Mouse (Mus musculus) adrenal gland, postnatal 4 days (tissue): Measurements from ENCODE around the gene Ctnnd2. TPM values are rescaled to one million over a fixed set of nuclear protein-coding genes. Genes with fewer than 3 reads are reported as not detected.

Source experiments
- DNase-seq, 2 experiments: peaks; one replicate each; pipeline ENCODE4 v3.0.0; 2021 to 2022; ENCODE audit warnings: low spot score in 2 of 2, mixed read lengths in 2 of 2
- total RNA-seq, 2 experiments: library from RNA; stranded (reverse); gene quantifications; 2 replicates each; pipeline ENCODE4 v1.2.3; 2021

Gene Ctnnd2
- total RNA-seq, 2 experiments from 2014 or later = 10.2 to 10.4 TPM

DNA sequence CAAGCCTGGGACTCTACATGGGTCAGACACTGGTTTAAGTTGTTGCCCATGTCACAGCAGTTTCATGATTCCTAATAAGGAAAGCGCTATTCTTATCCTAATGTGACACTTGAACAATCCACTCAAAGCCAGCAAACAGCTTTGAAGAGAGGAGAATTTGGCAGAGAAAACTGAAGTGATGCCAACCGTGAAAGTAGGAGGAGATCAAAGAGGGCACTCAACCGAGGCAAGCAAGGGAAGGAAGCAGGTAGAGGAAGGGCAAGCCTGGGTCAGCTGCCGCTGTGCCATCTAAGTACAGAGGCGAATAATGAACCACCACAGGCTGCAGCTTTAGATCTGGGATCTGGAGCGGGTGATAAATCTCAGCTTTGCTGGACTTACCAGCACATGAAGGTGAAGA lies 528.4 kb downstream of the Ctnnd2 start:
- no peak for DNase-seq

DNA sequence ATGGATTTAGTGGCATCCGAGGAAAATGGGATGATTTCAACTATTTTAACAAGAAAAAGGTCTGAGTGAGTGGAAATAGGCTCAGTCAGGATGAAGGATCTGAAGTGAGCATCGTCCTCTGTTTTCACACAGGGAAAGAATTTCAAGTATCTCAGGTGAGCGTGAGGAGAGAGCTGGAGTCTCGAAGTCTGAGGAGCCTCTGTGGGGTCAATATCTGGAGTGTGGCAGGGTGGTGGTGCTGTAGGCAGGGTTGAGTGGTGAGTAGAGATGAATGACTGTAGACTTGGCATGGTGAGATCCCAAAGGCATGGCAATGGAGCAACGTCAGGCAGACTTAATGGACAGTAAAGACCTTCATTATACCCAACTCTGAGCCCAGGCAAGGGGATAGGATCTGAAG lies 529.2 kb downstream of the Ctnnd2 start:
- no peak for DNase-seq

DNA sequence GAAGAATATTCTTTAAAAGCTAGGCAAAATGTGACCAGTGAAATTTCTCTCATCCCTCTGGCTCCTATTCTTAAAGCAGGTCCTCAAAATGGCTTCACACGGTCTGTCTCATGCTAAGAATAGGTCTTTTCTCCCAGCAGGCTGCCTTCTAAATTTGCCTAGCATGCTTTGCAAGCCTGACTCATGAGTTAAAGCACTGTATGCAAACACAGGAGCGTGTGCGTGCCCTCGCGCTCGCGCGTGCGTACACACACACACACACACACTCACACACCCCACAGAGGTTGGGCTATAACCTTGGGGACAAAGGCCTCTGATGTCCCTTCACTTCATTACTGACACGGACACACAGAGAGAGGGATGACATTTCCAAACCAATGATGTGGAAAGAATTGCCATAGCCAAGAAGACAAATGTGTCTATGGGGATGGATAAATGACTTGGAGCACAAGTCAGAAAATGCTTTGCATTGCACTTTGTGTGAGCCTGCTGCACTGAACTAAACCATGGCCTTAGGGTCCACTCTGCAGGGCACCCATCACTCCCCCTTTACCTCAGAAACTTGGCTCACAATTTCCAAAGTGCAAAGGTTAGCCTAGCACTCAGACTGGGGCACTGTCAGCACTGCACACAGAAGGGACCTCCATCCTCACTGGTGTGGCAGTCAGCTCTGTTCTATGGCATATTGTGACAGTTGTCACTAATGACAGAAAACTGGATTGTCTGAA lies 536.8 kb downstream of the Ctnnd2 start:
- no peak for DNase-seq

DNA sequence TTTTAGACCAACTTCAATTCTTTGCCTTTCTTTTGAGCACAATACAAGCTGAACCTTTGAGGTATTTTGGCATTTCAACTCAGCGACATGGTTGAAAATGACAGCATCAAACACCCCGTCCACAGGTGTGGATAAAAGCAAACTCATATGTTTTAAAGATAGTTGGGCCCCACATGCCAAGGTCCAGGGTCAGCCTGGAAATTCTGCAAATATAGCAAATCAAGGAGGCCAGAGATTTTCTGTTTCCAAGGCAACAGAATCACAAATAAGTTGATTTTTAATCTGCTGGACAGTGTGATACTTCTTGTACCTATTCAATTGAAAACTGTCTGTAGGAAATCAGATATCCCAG lies 537.3 kb downstream of the Ctnnd2 start:
- DNase-seq = no peak

DNA sequence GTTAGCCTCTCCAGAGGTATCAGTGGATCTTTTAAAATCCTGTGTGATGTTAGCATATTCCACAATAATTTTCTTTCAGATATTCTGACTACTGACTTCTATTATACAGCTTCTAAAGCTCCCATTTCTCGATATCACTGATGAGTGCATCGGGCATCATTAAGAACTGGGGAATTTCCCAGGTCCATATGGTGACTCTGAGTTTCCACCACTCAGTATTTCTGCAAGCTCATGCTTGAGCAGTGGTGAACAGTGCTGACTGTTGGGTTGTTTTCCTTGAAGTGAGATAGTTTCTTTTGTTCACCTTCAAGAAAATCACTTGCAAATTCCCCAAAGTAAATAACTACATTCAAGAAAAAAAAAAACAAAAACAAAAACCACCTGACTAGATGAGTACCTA lies 542.4 kb downstream of the Ctnnd2 start:
- no peak for DNase-seq

DNA sequence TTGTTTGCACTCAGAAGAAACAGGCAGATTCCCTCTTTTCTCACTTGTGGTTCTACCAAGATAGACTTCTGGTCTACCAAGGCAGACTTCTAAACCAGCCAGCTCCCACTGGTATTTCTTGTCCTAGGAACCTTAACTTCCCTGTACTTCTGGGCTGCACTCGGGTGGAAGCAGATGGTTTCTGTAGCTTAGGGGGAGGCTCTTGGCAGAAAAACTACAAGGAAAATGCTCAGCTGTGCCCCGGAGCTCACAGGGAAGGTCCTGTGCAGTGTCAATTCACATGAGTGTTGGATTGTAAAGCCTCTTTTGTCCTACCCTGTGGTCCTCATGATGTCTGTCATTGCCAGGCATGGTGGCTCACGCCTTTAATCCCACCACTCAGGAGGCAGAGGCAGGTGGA lies 546.4 kb downstream of the Ctnnd2 start:
- no peak for DNase-seq

DNA sequence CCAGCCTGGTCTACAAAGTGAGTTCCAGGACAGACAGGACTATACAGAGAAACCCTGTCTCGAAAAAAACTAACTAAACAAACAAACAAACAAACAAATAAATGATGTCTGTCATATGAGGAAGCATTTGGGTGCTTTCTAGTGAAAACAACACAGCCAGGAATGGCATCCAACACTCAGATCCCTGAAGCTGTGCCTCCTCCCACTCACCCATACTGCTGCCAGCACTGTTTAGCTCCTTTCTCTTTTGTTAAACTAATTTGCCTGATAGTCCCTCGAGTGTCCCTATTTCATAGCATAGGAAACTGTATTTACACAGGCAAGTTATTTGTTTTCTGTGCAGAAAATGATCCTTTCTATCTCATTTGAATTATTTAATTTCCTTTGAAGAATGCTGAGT lies 546.8 kb downstream of the Ctnnd2 start:
- no peak for DNase-seq

DNA sequence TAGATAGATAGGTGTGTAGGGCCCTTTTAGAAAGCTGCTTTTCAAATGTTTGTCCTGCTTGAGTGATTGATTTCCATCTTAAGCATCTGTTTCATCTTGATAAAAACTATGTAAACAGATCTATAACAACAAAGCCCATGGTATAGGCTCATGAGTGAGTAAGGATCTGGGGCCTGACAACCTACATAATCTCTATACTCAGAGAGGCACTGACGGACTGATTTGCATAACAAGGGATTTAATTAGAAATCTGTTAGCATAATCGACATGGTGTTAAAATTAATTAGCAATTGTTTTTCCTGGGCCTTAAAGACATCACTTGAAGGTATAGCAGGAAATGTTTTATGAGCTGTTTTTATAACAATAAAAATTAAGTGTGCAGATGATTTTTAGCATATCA lies 548.7 kb downstream of the Ctnnd2 start:
- no peak for DNase-seq

DNA sequence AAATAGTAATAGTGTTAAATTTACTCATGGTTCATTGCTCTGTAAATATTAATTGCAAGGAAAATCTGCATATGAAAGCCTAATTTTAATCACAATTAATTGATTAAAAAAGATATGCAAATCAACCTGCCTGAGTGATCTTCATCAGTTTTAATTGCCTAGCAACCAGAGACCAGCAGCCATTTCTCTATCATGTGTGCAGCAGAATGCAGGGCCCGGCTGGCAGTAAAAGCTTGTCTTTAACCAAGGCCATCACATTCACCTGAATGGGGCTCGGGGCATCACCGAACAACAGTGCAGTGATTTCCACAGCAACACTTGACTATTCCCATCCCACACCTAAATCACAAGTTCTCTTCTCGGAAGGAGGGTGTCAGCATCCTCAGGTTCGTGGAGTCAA lies 553.7 kb downstream of the Ctnnd2 start:
- no peak for DNase-seq

DNA sequence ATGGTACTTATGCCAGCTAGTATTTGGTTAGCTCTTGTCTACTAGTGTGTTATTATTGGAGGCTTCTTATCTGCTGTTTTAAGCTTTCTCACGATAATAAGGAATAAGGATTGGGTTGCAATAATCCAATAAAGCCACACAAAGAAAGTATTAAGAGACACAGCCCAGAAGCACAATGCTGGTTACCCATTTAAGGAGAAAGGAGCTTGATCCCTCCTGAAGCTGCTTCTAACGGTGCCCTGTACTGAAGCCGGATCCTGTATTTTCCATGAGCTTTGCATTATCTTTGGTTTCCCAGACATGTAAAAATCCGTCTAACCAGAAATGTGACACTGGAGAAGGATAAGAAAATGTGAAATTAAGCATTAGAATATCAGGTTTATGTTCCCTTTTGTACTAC lies 565.8 kb downstream of the Ctnnd2 start:
- no peak for DNase-seq

DNA sequence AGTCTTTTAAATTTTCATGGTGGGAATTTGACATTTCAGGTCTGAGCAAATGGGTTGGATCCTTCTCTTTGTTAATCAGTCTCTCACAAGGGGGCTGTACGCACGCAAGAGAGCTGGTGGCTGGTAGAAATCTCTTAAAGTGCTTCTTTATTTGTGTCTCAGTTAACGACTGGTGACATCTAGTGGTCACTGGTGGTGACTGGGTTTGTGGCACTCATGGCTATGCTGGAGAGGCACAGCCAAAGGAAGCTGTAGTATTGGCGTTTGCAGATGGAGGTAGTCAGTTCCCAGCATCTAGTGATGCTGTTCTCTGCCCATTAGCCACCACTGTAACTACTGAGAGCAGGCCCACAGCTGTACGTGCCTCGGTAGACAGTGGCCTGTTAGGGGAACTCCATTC lies 568.3 kb downstream of the Ctnnd2 start:
- peak in 1 of 2 experiments; percentile 3 for DNase-seq

DNA sequence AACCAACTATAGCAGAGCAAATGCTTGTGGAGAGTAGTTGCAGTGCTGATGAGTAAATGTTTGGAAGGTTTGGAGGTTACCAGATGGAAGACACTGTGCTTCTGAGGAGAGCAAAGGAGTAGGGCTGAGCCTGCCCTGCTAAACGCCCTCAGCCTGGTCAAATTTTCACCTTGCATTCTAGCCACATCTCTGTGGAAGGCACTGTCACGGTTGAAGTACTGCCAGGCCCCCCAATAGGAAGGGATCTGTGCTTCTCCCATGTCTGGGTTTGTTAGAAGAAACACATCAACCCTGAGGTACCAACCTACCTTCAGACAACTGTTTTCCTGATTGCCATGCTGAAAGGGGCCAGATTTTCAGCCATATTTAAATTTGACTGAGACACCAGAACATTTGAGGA lies 585.6 kb downstream of the Ctnnd2 start:
- DNase-seq = no peak

DNA sequence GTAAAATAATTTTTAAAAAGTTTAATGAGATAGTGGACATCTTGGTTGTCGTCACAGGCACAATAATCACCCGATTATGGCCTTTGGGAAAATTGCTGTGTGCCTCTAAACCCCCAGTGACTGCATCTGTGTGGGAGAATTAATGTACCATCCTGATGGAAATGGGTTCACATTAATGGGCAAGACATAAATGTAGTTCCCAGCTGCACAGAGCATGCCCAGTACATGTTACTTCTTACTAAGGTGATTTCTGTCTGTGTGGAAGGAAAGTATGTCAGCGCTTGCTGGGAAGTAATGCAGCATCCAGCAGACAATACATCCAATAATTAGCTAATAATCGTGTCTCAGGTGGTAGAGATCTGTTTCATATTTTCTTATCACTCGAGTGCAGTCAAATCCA lies 589.8 kb downstream of the Ctnnd2 start:
- no peak for DNase-seq

DNA sequence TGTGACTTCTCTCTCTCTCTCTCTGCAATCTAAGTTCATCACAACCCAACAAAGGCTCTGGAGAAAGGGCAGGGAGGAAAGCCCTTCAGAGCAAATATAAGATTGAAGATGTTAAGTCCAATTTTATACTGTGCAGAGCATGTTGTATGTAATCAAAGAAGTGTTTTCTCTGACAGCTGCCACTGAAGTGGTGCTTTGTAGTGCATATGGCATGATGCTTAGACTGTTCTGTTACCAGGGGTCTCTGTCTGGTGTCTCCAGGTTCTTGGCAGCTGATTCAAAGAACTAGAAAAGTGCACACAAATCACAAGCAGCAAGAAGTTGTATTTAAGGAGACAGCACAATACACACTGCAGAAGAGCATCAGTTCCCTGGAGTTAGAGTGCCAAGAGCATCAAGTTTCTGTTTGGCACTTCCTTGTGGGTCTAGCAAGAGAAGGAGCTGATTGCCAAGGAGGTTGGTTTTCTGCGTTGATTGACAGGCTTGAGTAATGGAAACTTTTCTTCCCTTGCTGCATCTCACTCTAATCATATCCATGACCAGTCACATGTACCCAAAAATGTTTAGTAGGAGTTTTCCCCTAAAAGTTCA lies 590.4 kb downstream of the Ctnnd2 start:
- no peak for DNase-seq

DNA sequence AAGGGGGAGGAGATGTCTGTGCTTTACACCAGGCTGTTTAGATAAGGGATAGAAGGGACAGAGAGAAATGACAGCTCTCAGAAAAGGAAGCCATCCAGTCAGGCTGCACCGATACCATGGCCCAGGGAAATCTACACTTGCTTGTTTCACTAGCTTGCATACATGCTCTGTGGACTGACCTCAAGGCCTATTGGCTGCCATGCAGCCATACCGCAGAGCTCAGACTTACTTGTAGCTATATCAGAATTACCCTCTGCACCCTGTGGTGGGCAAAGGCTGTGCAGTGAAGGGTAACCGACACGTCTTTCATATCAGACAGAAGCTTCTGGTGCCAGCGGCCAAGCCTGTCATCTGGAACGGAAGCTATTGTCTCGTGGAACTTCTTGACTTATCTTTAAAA lies 604.5 kb downstream of the Ctnnd2 start:
- no peak for DNase-seq

DNA sequence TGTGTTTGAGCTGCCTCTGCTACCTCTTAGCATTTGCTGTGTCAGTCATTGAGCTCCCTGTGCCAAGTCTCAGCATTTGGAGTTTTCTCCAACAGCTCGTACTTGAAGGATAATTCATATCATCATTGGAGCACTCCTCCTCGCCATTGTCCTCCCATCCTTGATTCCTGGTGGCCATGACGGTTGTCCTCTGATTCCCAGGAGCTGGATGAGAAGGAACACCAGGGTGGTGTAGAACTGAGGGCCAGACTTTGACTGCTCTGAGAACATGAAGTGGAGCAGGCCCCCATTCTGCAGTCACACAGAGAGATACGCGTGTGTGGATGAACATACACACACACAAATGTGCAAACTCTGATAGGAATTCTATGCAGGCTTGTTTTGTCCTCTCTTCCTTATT lies 605.4 kb downstream of the Ctnnd2 start:
- no peak for DNase-seq

DNA sequence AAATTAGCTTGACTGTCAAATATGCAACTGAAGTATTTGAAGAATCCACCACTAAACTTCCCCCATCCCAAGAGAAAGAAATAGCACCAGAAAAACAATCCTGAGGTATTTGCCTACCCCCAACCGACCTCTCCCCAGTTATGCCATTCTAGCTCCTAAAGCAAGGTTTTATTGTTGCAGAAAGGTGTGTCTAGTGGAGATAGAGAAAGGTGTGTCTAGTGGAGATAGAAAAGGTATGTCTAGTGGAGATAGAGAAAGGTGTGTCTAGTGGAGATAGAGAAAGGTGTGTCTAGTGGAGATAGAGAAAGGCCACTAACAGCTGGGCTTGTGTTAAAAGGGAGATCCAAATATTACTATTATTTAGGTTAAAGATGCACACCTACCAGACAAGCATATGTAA lies 607.5 kb downstream of the Ctnnd2 start:
- DNase-seq = no peak

DNA sequence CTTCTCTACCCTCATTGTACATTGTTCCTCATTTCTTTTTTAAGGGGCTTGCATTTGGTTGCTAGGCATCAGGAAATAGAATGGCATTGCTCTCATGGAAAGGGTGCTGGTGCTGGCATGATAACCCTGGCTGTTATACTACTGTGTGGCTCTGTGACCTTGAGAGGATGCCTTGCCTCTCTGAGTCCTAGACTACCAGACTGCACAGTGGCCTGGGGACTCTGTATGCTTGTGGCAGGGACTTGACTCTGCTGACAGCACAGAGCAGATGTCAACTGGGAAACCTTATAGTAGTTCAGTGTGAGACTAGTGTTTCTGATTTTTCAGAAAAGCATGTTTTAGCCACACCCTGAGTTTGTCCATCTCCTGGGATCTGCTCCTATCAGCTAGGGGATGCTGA lies 608.6 kb downstream of the Ctnnd2 start:
- DNase-seq = no peak

DNA sequence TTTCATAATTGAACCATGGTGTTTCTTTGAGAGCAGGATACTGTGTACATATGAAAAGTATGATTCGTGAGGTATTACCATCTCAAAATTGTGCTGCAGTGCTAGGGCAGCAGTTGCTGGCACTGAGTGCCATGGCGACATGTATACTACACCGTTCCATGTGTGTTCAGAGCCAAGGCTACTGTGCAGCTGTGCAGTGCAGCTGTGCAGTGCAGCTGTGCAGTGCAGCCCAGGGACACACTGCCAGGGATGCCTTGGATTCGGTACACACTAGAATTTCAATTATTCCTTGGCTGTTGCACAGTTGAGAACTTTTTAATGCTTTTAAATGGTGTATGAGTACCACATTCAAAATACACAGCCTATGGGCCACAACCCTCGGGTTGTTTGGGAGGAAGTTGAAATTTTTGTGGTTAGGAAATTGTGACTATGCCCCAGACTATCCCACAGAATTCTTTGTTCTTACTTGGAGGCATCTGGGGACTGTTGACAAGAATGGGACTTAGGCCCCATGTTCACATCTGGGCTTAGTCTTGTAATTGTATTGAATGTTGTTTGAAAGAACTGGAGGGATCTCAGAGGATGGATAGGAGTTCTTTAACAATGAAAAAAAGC lies 613.4 kb downstream of the Ctnnd2 start:
- DNase-seq = no peak

DNA sequence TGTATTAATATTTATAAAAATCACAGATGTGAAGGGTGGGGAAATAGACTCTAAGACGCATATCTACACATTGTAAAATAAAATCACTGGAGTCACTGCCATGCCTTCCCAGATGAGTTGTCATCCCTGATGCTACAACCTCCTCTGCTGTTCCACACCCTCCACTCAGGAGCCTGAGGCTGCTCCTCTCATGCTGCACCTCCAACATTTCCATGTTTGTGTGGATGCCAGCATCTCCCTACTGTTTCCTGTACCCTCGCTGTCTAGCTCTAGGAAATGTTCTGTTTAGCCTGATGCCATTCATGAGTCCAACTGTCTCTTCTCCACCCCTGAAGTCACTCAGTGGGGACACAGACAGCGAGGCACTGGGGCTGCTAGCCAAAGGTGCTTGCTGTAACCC lies 620.9 kb downstream of the Ctnnd2 start:
- no peak for DNase-seq

DNA sequence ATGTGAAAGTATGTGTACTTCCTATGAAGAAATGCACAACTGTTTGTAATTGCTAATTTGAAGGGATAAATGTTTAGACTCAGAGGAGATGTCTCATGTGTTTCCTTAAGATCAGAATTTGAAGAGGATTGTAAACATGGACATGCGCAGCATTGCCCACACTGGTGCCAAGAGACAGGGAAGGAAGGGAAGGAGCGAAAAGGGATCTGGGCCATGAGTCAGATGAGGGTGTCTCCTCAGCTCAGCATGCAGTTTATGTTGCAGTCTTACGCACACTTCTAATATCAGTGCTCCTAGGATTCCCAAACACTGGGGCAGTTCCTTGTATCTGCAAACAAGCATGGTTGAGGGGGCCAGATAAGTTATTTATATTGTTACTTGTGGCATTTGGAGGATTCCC lies 623.3 kb downstream of the Ctnnd2 start:
- no peak for DNase-seq

DNA sequence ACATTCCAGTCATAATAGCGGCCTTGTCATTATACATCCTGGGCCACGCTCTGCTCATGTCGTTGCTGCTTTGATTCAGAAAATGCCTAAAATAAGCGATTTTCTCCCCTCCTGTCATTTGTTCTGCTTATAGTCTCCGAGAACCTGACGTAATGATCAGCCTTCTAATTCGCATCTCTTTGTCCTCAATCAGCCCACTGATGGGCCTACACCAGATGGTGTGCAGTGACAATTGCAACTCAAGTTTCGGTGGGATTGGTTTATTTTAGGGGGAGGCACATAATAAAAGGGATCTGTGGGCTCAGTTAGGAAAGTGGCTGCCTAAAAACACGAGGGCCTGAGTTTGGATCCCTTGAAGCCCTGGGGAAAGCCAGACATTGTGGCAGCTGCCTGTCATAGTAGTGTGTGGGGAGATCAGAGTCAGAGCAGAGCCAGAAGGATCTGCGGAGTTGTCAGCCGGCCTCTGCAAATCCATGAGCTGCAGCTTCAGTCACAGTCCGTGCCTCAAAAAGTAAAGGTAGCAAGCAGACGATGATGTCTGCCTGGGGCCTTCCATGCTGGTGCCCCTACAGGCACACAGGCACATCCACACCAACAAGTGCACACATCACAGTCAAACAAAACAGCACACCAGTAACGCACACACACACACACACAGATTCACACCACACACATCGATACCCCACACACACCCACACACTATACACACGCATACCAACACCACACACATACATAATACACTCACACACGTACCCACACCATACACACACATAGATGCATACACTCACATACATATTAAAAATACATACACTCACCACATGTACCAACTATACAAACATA lies 655.3 kb downstream of the Ctnnd2 start:
- DNase-seq = no peak
